Mouse (Mus musculus) neural tube, embryonic 11.5 days (tissue): Measurements from ENCODE around the gene Commd2. TPM values are rescaled to one million over a fixed set of nuclear protein-coding genes. Genes with fewer than 3 reads are reported as not detected.

Experiments
- ATAC-seq: fragments of 200-750 bp; cut with Nextera tagmentation; 2 replicates; pipeline ENCODE4 v1.8.0; 2017; ENCODE audit warnings: moderate number of reproducible peaks, mild to moderate bottlenecking, moderate TSS enrichment, moderate library complexity; ENCODE audit not compliant: insufficient read depth, low FRiP score, low TSS enrichment
- DNase-seq: peaks from one replicate; pipeline ENCODE4 v3.0.0-alpha.2; 2015; ENCODE audit warnings: low spot score
- H3K27ac ChIP-seq: fragments of 300-500 bp; sonication (generic); 2 replicates; pipeline ENCODE4 v1.5.1; 2014; ENCODE audit warnings: low read depth, mild to moderate bottlenecking, low read length
- H3K27me3 ChIP-seq: fragments of 300-500 bp; sonication (generic); 2 replicates; pipeline ENCODE4 v1.6.1; 2014; ENCODE audit warnings: mild to moderate bottlenecking, low read length, mixed read lengths; ENCODE audit not compliant: control insufficient read depth, insufficient read depth
- H3K36me3 ChIP-seq: fragments of 300-500 bp; sonication (generic); 2 replicates; pipeline ENCODE4 v1.6.1; 2014; ENCODE audit warnings: mild to moderate bottlenecking, low read length, moderate library complexity, mixed read lengths; ENCODE audit not compliant: control insufficient read depth, insufficient read depth
- H3K4me1 ChIP-seq: fragments of 300-500 bp; sonication (generic); 2 replicates; pipeline ENCODE4 v1.6.1; 2014; ENCODE audit warnings: low read length, mixed read lengths; ENCODE audit not compliant: control insufficient read depth, insufficient read depth
- H3K4me2 ChIP-seq: fragments of 300-500 bp; sonication (generic); 2 replicates; pipeline ENCODE4 v1.6.1; 2014; ENCODE audit warnings: low read depth, mild to moderate bottlenecking, moderate library complexity
- H3K4me3 ChIP-seq: fragments of 300-500 bp; sonication (generic); 2 replicates; pipeline ENCODE4 v1.5.1; 2014; ENCODE audit warnings: low read depth, low read length
- H3K9ac ChIP-seq: fragments of 300-500 bp; sonication (generic); 2 replicates; pipeline ENCODE4 v1.6.1; 2014; ENCODE audit warnings: mild to moderate bottlenecking, low read length
- H3K9me3 ChIP-seq: fragments of 300-500 bp; sonication (generic); 2 replicates; pipeline ENCODE4 v1.6.1; 2016; ENCODE audit warnings: low read length; ENCODE audit not compliant: control insufficient read depth
- WGBS: fragments of 180-500 bp; shearing (Covaris S2); extraction: QIAGEN DNeasy Blood & Tissue Kit; methylation state at CpG from one replicate; pipeline ENCODE4 v1.1.7; 2014; 5-methylcytosine and 5-hydroxymethylcytosine counted together
- microRNA-seq: library from miRNA; unstranded; fragments of <30 nt; microRNA quantifications from one replicate; pipeline ENCODE4, GENCODE M21; 2016
- polyA plus RNA-seq: library from polyadenylated mRNA; unstranded; fragments of >200 nt; fragmentation: Nextera tagmentation; extraction: Ambion mirVana; gene quantifications from 2 replicates; pipeline ENCODE4 v1.2.1, GENCODE M21; 2014

The Commd2 gene
- polyA plus RNA-seq, 1 experiment from 2014 or later = 87.1 TPM

- Histone ChIP-seq H3K4me3 (no peak overlapping the region), H3K27me3 (no peaks in the 10 kb centered on the region), H3K27ac (no peak overlapping the region), H3K36me3 (no peaks in the 10 kb centered on the region), H3K9me3 (no peaks in the 10 kb centered on the region), H3K9ac (no peak overlapping the region), H3K4me2 (no peak overlapping the region), H3K4me1 (no peaks in the 10 kb centered on the region)
- 69% methylated on average over 5 of the region's 5 CpGs for WGBS
- ATAC-seq = no peak
- no peak for DNase-seq
Measured at GRCm38 (mm10) chr3:57603891-57604617, 47.5 kb downstream of the Commd2 start.

DNA sequence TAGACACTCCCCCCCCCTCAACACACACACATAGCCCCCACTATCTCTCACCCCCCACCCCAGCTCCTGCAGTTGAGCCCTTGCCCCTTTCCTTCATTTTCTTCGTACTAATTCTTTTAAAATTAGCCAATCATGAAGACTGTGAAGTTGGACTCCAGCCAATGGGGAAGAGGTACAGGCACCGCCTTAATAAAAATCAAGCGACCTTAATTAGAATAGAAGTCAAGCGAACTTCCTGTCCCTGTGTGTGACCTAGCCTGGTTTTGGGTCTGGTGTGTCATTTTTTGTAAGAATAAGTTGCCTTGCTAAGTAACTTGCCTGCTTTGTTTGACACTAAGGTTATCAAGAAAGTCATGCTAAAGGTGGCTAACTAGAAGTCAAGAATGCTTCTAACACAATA, 48.9 kb downstream of the Commd2 start:
- DNase-seq = no peak
- H3K27ac ChIP-seq = no peak overlapping the region
- no peaks in the 10 kb centered on the region for H3K4me1 ChIP-seq
- no peaks in the 10 kb centered on the region for H3K36me3 ChIP-seq
- 92% methylated on average over 4 of the region's 4 CpGs for WGBS
- H3K4me3 ChIP-seq = no peak overlapping the region
- H3K9me3 ChIP-seq = no peaks in the 10 kb centered on the region
- ATAC-seq = no peak
- H3K9ac ChIP-seq = no peak overlapping the region
- H3K27me3 ChIP-seq = no peaks in the 10 kb centered on the region
- no peak overlapping the region for H3K4me2 ChIP-seq

DNA sequence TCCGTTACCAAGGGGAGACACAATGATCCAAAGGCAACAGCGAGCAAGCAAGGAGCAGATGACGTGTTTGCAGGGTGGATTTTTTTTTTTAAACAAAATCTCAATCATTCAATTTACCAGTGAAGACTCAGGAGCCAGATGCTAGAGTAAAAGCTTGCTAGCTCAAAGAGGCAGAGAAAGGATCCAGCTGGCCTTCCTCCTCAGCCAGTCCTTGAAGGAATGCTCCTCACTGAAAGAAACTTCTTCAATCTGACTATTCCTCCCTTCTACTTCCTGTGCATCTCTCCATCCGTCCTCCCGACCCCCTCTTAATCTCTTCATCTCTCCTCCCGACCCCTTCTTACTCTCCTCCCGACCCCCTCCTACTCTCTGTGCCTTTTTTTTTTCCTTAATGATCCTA, 54.9 kb downstream of the Commd2 start:
- 79% methylated on average over 7 of the region's 7 CpGs for WGBS
- Histone ChIP-seq H3K27ac (no peak overlapping the region), H3K27me3 (no peaks in the 10 kb centered on the region), H3K4me1 (no peaks in the 10 kb centered on the region), H3K4me2 (no peak overlapping the region), H3K9me3 (no peaks in the 10 kb centered on the region), H3K36me3 (no peaks in the 10 kb centered on the region), H3K4me3 (no peak overlapping the region), H3K9ac (no peak overlapping the region)
- ATAC-seq (no peak), DNase-seq (no peak)

GRCm38 (mm10) chr3:57595506-57595905, 56.0 kb downstream of the Commd2 start:
- Histone ChIP-seq H3K27ac (no peak overlapping the region), H3K36me3 (no peaks in the 10 kb centered on the region), H3K4me1 (no peaks in the 10 kb centered on the region), H3K4me3 (no peak overlapping the region), H3K4me2 (no peak overlapping the region), H3K9me3 (no peaks in the 10 kb centered on the region), H3K9ac (no peak overlapping the region), H3K27me3 (no peaks in the 10 kb centered on the region)
- no peak for DNase-seq
- no peak for ATAC-seq

Small RNA genes lying within 50 kb of the gene (microRNA-seq; reads per million reads assigned to microRNA genes)
- not detected for gene Mir6377

Other genes with a start within 250 kb of the Commd2 start
- 0.37 and 0.45 TPM in 2 replicates for gene Tm4sf4, start 226.4 kb downstream of the Commd2 start, polyA plus RNA-seq
- gene Wwtr1, start 75.8 kb downstream of the Commd2 start, polyA plus RNA-seq = 11.9 and 12.5 TPM in 2 replicates
- 0.08 TPM in 1 of 2 replicates, not detected in the other for gene Ankub1, start 41.1 kb upstream of the Commd2 start, polyA plus RNA-seq
- 55.3 and 56.1 TPM in 2 replicates for gene Rnf13, start 84.3 kb upstream of the Commd2 start, polyA plus RNA-seq
- gene Pfn2, start 196.4 kb upstream of the Commd2 start, polyA plus RNA-seq = 282 and 293 TPM in 2 replicates